Mouse (Mus musculus) duodenum, adult 2 months (tissue): ENCODE results near the gene Meis1. TPM values are rescaled to one million over a fixed set of nuclear protein-coding genes. Genes with fewer than 3 reads are reported as not detected.

ENCODE experiments used
- polyA plus RNA-seq: library from polyadenylated mRNA; depleted of rRNA; stranded (reverse); fragments of >200 nt; gene quantifications from 2 replicates; pipeline ENCODE4 v1.2.3, GENCODE M21; 2012; ENCODE audit warnings: low replicate concordance; rRNA removed

Gene Meis1
- polyA plus RNA-seq = 2.1 and 7.2 TPM in 2 replicates

GRCm38 (mm10) chr11:19018489-19019203, at the start of gene Meis1:
TSS of gene Meis1 (minus strand) at chr11:19018985.

